Mouse (Mus musculus): Measurements from ENCODE around the gene Pold1. TPM values are rescaled to one million over a fixed set of nuclear protein-coding genes. Genes with fewer than 3 reads are reported as not detected.

Pold1 gene
- polyA plus RNA-seq, 1 experiment from 2014 or later = 101 TPM

- WGBS = 70% methylated on average over 5 of the region's 5 CpGs
- peaks cover 25% of the 10 kb centered on the region for H3K36me3 ChIP-seq
- peaks cover 14% of the 10 kb centered on the region for H3K4me1 ChIP-seq
- no peak overlapping the region for H3K27ac ChIP-seq
- ATAC-seq (ENCODE audit: low FRiP score, low read depth) = no peak
- peaks cover 48% of the 10 kb centered on the region for H3K27me3 ChIP-seq
- no peak overlapping the region for H3K4me3 ChIP-seq
- H3K9me3 ChIP-seq = no peaks in the 10 kb centered on the region
- H3K9ac ChIP-seq = 0 out of 2 replicates have a peak overlapping the region, but pooled peaks have one; percentile 4
- H3K4me2 ChIP-seq (replicated peaks) = no peak overlapping the region
Observed at GRCm38 (mm10) chr7:44529518-44529917, 19.1 kb downstream of the Pold1 start.

- H3K4me3 ChIP-seq = peak overlapping the region; percentile 43
- peak overlapping the region; percentile 77 for H3K4me2 ChIP-seq (replicated peaks)
- 5% methylated on average over 40 of the region's 40 CpGs for WGBS
- peak overlapping the region; percentile 56 for H3K9ac ChIP-seq
- peaks cover 8% of the 10 kb centered on the region for H3K36me3 ChIP-seq
- H3K4me1 ChIP-seq = peaks cover 15% of the 10 kb centered on the region
- H3K9me3 ChIP-seq = no peaks in the 10 kb centered on the region
- H3K27ac ChIP-seq = no peak overlapping the region
- H3K27me3 ChIP-seq = peaks cover 66% of the 10 kb centered on the region
- ATAC-seq (ENCODE audit: low FRiP score, low read depth) = no peak
Observed at GRCm38 (mm10) chr7:44527483-44528398, 20.9 kb downstream of the Pold1 start.

- Histone ChIP-seq H3K9ac (no peak overlapping the region), H3K36me3 (no peaks in the 10 kb centered on the region), H3K27me3 (peaks cover 78% of the 10 kb centered on the region), H3K4me3 (no peak overlapping the region), H3K27ac (no peak overlapping the region), H3K9me3 (no peaks in the 10 kb centered on the region), H3K4me1 (peaks cover 16% of the 10 kb centered on the region), H3K4me2 (replicated peaks) (no peak overlapping the region)
- 84% methylated on average over 14 of the region's 14 CpGs for WGBS
- ATAC-seq (ENCODE audit: low FRiP score, low read depth) = no peak
Observed at GRCm38 (mm10) chr7:44526414-44527154, 22.1 kb downstream of the Pold1 start.

- H3K4me2 ChIP-seq (replicated peaks) = peak overlapping the region; percentile 14; the same call in 1 of the 2 replicates
- 11% methylated on average over 22 of the region's 22 CpGs for WGBS
- H3K27ac ChIP-seq = no peak overlapping the region
- peaks cover 17% of the 10 kb centered on the region for H3K4me1 ChIP-seq
- H3K36me3 ChIP-seq = no peaks in the 10 kb centered on the region
- no peaks in the 10 kb centered on the region for H3K9me3 ChIP-seq
- H3K27me3 ChIP-seq = peaks cover 89% of the 10 kb centered on the region
- H3K4me3 ChIP-seq = peak overlapping the region; percentile 3; the same call in 1 of the 2 replicates
- ATAC-seq (ENCODE audit: low FRiP score, low read depth) = no peak
- peak overlapping the region; percentile 31 for H3K9ac ChIP-seq
Observed at GRCm38 (mm10) chr7:44525126-44525832, 23.4 kb downstream of the Pold1 start.

GRCm38 (mm10) chr7:44524502-44524901, 24.1 kb downstream of the Pold1 start, which contains the start of gene Mybpc2:
Mybpc2 (minus strand) TSS chr7:44524656.
- Histone ChIP-seq H3K4me3 (peak within 1 kb of the TSS; percentile 3; the same call in 1 of the 2 replicates), H3K27ac (no peak within 1 kb of the TSS), H3K4me1 (peaks cover 17% of the 10 kb centered on the region), H3K27me3 (peaks cover 89% of the 10 kb centered on the region), H3K9me3 (no peaks in the 10 kb centered on the region), H3K9ac (peak within 1 kb of the TSS; percentile 31), H3K4me2 (replicated peaks) (peak within 1 kb of the TSS; percentile 14; the same call in 1 of the 2 replicates), H3K36me3 (no peaks in the 10 kb centered on the region)
- WGBS = 27% methylated on average over 12 of the region's 12 CpGs
- no peak for ATAC-seq (ENCODE audit: low FRiP score, low read depth)

GRCm38 (mm10) chr7:44523056-44523455, 25.6 kb downstream of the Pold1 start:
- Histone ChIP-seq H3K27me3 (peaks cover 85% of the 10 kb centered on the region), H3K27ac (no peak overlapping the region), H3K36me3 (no peaks in the 10 kb centered on the region), H3K9me3 (no peaks in the 10 kb centered on the region), H3K4me2 (replicated peaks) (no peak overlapping the region), H3K9ac (no peak overlapping the region), H3K4me3 (no peak overlapping the region), H3K4me1 (peaks cover 14% of the 10 kb centered on the region)
- ATAC-seq (ENCODE audit: low FRiP score, low read depth) = no peak
- 74% methylated on average over 2 of the region's 2 CpGs for WGBS

GRCm38 (mm10) chr7:44521710-44522109, 26.9 kb downstream of the Pold1 start:
- Histone ChIP-seq H3K4me2 (replicated peaks) (peak overlapping the region; percentile 50), H3K27me3 (peaks cover 79% of the 10 kb centered on the region), H3K36me3 (no peaks in the 10 kb centered on the region), H3K9me3 (no peaks in the 10 kb centered on the region), H3K4me1 (peaks cover 10% of the 10 kb centered on the region; the same call in 1 of the 2 replicates), H3K9ac (peak overlapping the region; percentile 43; the same call in 1 of the 2 replicates), H3K4me3 (peak overlapping the region; percentile 5; the same call in 1 of the 2 replicates), H3K27ac (no peak overlapping the region)
- ATAC-seq (ENCODE audit: low FRiP score, low read depth) = peak; percentile 55; the same call in 1 of the 2 replicates
- WGBS = 4% methylated on average over 20 of the region's 20 CpGs

GRCm38 (mm10) chr7:44520990-44521389, 27.7 kb downstream of the Pold1 start:
- 64% methylated on average over 3 of the region's 3 CpGs for WGBS
- H3K4me3 ChIP-seq = no peak overlapping the region
- no peaks in the 10 kb centered on the region for H3K36me3 ChIP-seq
- no peaks in the 10 kb centered on the region for H3K9me3 ChIP-seq
- no peak for ATAC-seq (ENCODE audit: low FRiP score, low read depth)
- no peak overlapping the region for H3K27ac ChIP-seq
- no peak overlapping the region for H3K9ac ChIP-seq
- H3K27me3 ChIP-seq = peaks cover 74% of the 10 kb centered on the region
- no peak overlapping the region for H3K4me2 ChIP-seq (replicated peaks)
- peaks cover 10% of the 10 kb centered on the region; the same call in 1 of the 2 replicates for H3K4me1 ChIP-seq

- H3K27ac ChIP-seq = no peak overlapping the region
- H3K4me3 ChIP-seq = no peak overlapping the region
- H3K4me2 ChIP-seq (replicated peaks) = no peak overlapping the region
- H3K9ac ChIP-seq = no peak overlapping the region
- H3K9me3 ChIP-seq = no peaks in the 10 kb centered on the region
- H3K4me1 ChIP-seq = 0 out of 2 replicates have a peak, but pooled peaks cover 3% of the 10 kb centered on the region
- no peak for ATAC-seq (ENCODE audit: low FRiP score, low read depth)
- H3K27me3 ChIP-seq = peaks cover 60% of the 10 kb centered on the region
- 72% methylated on average over 9 of the region's 9 CpGs for WGBS
- no peaks in the 10 kb centered on the region for H3K36me3 ChIP-seq
Observed at GRCm38 (mm10) chr7:44519240-44519913, 29.3 kb downstream of the Pold1 start.

GRCm38 (mm10) chr7:44507491-44507890, 41.2 kb downstream of the Pold1 start:
- no peak overlapping the region for H3K4me2 ChIP-seq (replicated peaks)
- H3K4me3 ChIP-seq = no peak overlapping the region
- H3K27me3 ChIP-seq = peaks cover 23% of the 10 kb centered on the region
- H3K36me3 ChIP-seq = no peaks in the 10 kb centered on the region
- H3K4me1 ChIP-seq = no peaks in the 10 kb centered on the region
- no peak overlapping the region for H3K27ac ChIP-seq
- H3K9me3 ChIP-seq = peaks cover 1% of the 10 kb centered on the region; the same call in 1 of the 2 replicates
- H3K9ac ChIP-seq = no peak overlapping the region
- ATAC-seq (ENCODE audit: low FRiP score, low read depth) = no peak

- ATAC-seq (ENCODE audit: low FRiP score, low read depth) = 0 out of 2 replicates have a peak, but pooled peaks have one; percentile 25
- Histone ChIP-seq H3K4me3 (no peak overlapping the region), H3K27ac (no peak overlapping the region), H3K4me2 (replicated peaks) (no peak overlapping the region), H3K36me3 (0 out of 2 replicates have a peak, but pooled peaks cover 3% of the 10 kb centered on the region), H3K27me3 (peaks cover 13% of the 10 kb centered on the region; the same call in 1 of the 2 replicates), H3K4me1 (peaks cover 6% of the 10 kb centered on the region), H3K9ac (no peak overlapping the region), H3K9me3 (no peaks in the 10 kb centered on the region; the same call in 1 of the 2 replicates)
- 36% methylated on average over 5 of the region's 5 CpGs for WGBS
Observed at GRCm38 (mm10) chr7:44501563-44502115, 47.0 kb downstream of the Pold1 start.
